Mouse (Mus musculus) CH12.LX (cell line): ENCODE measurements around the gene Tmc3. TPM values are rescaled to one million over a fixed set of nuclear protein-coding genes. Genes with fewer than 3 reads are reported as not detected.

ENCODE experiments used
- DNase-seq: peaks from one replicate; pipeline ENCODE4 v3.0.0-alpha.2; 2013; ENCODE audit errors: extremely low read depth
- H3K27ac ChIP-seq: 2 replicates; pipeline ENCODE4 v1.5.1; 2012; ENCODE audit warnings: low read depth, mild to moderate bottlenecking, control low read depth, moderate library complexity; ENCODE audit not compliant: insufficient read depth
- H3K27me3 ChIP-seq: replicated peaks from 2 replicates; pipeline ENCODE3; 2012; ENCODE audit warnings: inconsistent platforms
- H3K36me3 ChIP-seq, 2 experiments: replicated peaks in 1 of 2; 2 replicates each; pipeline versions ENCODE3 to v1.6.1; 2012; ENCODE audit warnings: inconsistent platforms in 1 of 2, low read length in 1 of 2, mild to moderate bottlenecking in 1 of 2, mixed read lengths in 1 of 2, moderate library complexity in 1 of 2; ENCODE audit not compliant: control insufficient read depth in 1 of 2, insufficient read depth in 1 of 2
- H3K4me1 ChIP-seq, 2 experiments: 2 replicates each; pipeline ENCODE4 v1.6.1; 2012; ENCODE audit warnings: inconsistent platforms in 1 of 2, moderate library complexity in 1 of 2; ENCODE audit not compliant: insufficient read depth in 2 of 2, control insufficient read depth in 1 of 2
- H3K4me2 ChIP-seq: 2 replicates; pipeline ENCODE4 v1.6.1; 2012; ENCODE audit warnings: low read depth, mild to moderate bottlenecking, control low read depth; ENCODE audit not compliant: poor library complexity, insufficient read depth, severe bottlenecking
- H3K4me3 ChIP-seq, 3 experiments: fragments of 150-350 bp in 1 of 3; sonication (generic) in 1 of 3; replicated peaks in 1 of 3; 2 replicates each; pipeline versions ENCODE3 to v1.5.1; 2011 to 2012; ENCODE audit warnings: low read depth in 2 of 3, low read length in 2 of 3, mild to moderate bottlenecking in 2 of 3, moderate library complexity in 2 of 3, control low read depth in 1 of 3, improper control_type of control experiment in 1 of 3, inconsistent platforms in 1 of 3, mixed read lengths in 1 of 3; ENCODE audit not compliant: poor library complexity in 1 of 3
- H3K79me2 ChIP-seq: replicated peaks from 2 replicates; pipeline ENCODE4 v1.6.1; 2012; ENCODE audit warnings: mild to moderate bottlenecking, moderate library complexity; ENCODE audit not compliant: control insufficient read depth, poor library complexity, insufficient read depth, severe bottlenecking; ENCODE audit errors: extremely low read depth
- H3K9ac ChIP-seq: 2 replicates; pipeline ENCODE4 v1.6.1; 2012; ENCODE audit warnings: low read depth, mild to moderate bottlenecking, control low read depth, moderate library complexity; ENCODE audit not compliant: insufficient read depth
- H3K9me3 ChIP-seq: replicated peaks from 2 replicates; pipeline ENCODE3; 2012; ENCODE audit warnings: low read length, inconsistent platforms, mixed read lengths
- BHLHE40 ChIP-seq: IDR thresholded peaks from 2 replicates; pipeline ENCODE4 v1.6.1; 2011; ENCODE audit warnings: mild to moderate bottlenecking, low read depth, low read length, improper control_type of control experiment
- CHD1 ChIP-seq: IDR thresholded peaks from 2 replicates; pipeline ENCODE4 v1.6.1; 2012; ENCODE audit warnings: low read depth, low read length, improper control_type of control experiment, inconsistent platforms
- CTCF ChIP-seq, 2 experiments: IDR thresholded peaks in 1 of 2; conservative IDR thresholded peaks in 1 of 2; 2 replicates each; pipeline ENCODE4 v1.5.1; 2011 to 2012; ENCODE audit warnings: low read depth in 2 of 2, low read length in 2 of 2, improper control_type of control experiment in 1 of 2, inconsistent platforms in 1 of 2, mild to moderate bottlenecking in 1 of 2, moderate library complexity in 1 of 2
- E2F4 ChIP-seq: IDR thresholded peaks from 2 replicates; pipeline ENCODE4 v1.6.1; 2011; ENCODE audit warnings: low read depth, low read length, improper control_type of control experiment; ENCODE audit not compliant: insufficient replicate concordance
- ELF1 ChIP-seq: IDR thresholded peaks from 2 replicates; pipeline ENCODE4 v1.6.1; 2014; ENCODE audit warnings: low read depth, mild to moderate bottlenecking, inconsistent platforms, low read length, improper control_type of control experiment
- GABPA ChIP-seq: IDR thresholded peaks from 2 replicates; pipeline ENCODE4 v1.6.1; 2012; ENCODE audit warnings: low read depth, low read length, improper control_type of control experiment, inconsistent platforms; ENCODE audit not compliant: insufficient replicate concordance
- HCFC1 ChIP-seq: IDR thresholded peaks from 2 replicates; pipeline ENCODE4 v1.6.1; 2012; ENCODE audit warnings: low read depth, mild to moderate bottlenecking, inconsistent platforms, low read length, improper control_type of control experiment
- IRF4 ChIP-seq: IDR thresholded peaks from 2 replicates; pipeline ENCODE4 v1.6.1; 2014; ENCODE audit warnings: low read depth, mild to moderate bottlenecking, inconsistent platforms, low read length, improper control_type of control experiment
- JUN ChIP-seq: IDR thresholded peaks from 2 replicates; pipeline ENCODE4 v1.6.1; 2011; ENCODE audit warnings: low read depth, mild to moderate bottlenecking, low read length, improper control_type of control experiment, moderate library complexity; ENCODE audit not compliant: insufficient read depth
- KAT2A ChIP-seq: IDR thresholded peaks from 2 replicates; pipeline ENCODE4 v1.6.1; 2012; ENCODE audit warnings: low read length, improper control_type of control experiment, inconsistent platforms; ENCODE audit not compliant: insufficient replicate concordance
- MAFK ChIP-seq: IDR thresholded peaks from 2 replicates; pipeline ENCODE4 v1.6.1; 2011; ENCODE audit warnings: low read length, improper control_type of control experiment; ENCODE audit not compliant: insufficient replicate concordance
- MAX ChIP-seq: IDR thresholded peaks from 2 replicates; pipeline ENCODE4 v1.6.1; 2011; ENCODE audit warnings: low read length, improper control_type of control experiment
- MAZ ChIP-seq: IDR thresholded peaks from 2 replicates; pipeline ENCODE4 v1.6.1; 2012; ENCODE audit warnings: low read depth, mild to moderate bottlenecking, inconsistent platforms, low read length, improper control_type of control experiment, moderate library complexity
- MEF2A ChIP-seq: IDR thresholded peaks from 2 replicates; pipeline ENCODE4 v1.6.1; 2014; ENCODE audit warnings: low read depth, mild to moderate bottlenecking, inconsistent platforms, low read length, improper control_type of control experiment, borderline replicate concordance
- MXI1 ChIP-seq: IDR thresholded peaks from 2 replicates; pipeline ENCODE4 v1.6.1; 2011; ENCODE audit warnings: mild to moderate bottlenecking, low read depth, low read length, improper control_type of control experiment
- NRF1 ChIP-seq: IDR thresholded peaks from 2 replicates; pipeline ENCODE4 v1.6.1; 2014; ENCODE audit warnings: low read depth, mild to moderate bottlenecking, inconsistent platforms, low read length, improper control_type of control experiment, moderate library complexity
- PAX5 ChIP-seq: IDR thresholded peaks from 2 replicates; pipeline ENCODE4 v1.6.1; 2012; ENCODE audit warnings: low read length, inconsistent platforms, mixed read lengths
- POLR2A ChIP-seq: IDR thresholded peaks from 2 replicates; pipeline ENCODE4 v1.6.1; 2011; ENCODE audit warnings: low read depth, mild to moderate bottlenecking, improper control_type of control experiment, low read length
- RCOR1 ChIP-seq: conservative IDR thresholded peaks from 2 replicates; pipeline ENCODE4 v1.6.1; 2012; ENCODE audit warnings: low read depth, mild to moderate bottlenecking, inconsistent platforms, low read length, improper control_type of control experiment
- SIN3A ChIP-seq: IDR thresholded peaks from 2 replicates; pipeline ENCODE4 v1.6.1; 2012; ENCODE audit warnings: low read length, improper control_type of control experiment, inconsistent platforms
- SMC3 ChIP-seq: IDR thresholded peaks from 2 replicates; pipeline ENCODE4 v1.6.1; 2011; ENCODE audit warnings: low read depth, low read length, improper control_type of control experiment
- TBP ChIP-seq: conservative IDR thresholded peaks from 2 replicates; pipeline ENCODE4 v1.6.1; 2011; ENCODE audit warnings: low read depth, low read length, improper control_type of control experiment
- TCF12 ChIP-seq: IDR thresholded peaks from 2 replicates; pipeline ENCODE4 v1.6.1; 2014; ENCODE audit warnings: low read depth, mild to moderate bottlenecking, inconsistent platforms, low read length, improper control_type of control experiment
- USF2 ChIP-seq: conservative IDR thresholded peaks from 2 replicates; pipeline ENCODE4 v1.6.1; 2011; ENCODE audit warnings: low read depth, low read length, improper control_type of control experiment
- ZC3H11A ChIP-seq: IDR thresholded peaks from 2 replicates; pipeline ENCODE4 v1.6.1; 2012; ENCODE audit warnings: low read depth, mild to moderate bottlenecking, inconsistent platforms, low read length, improper control_type of control experiment
- ZKSCAN1 ChIP-seq: IDR thresholded peaks from 2 replicates; pipeline ENCODE4 v1.6.1; 2012; ENCODE audit warnings: low read depth, inconsistent platforms, low read length, improper control_type of control experiment, borderline replicate concordance
- ZNF384 ChIP-seq: IDR thresholded peaks from 2 replicates; pipeline ENCODE4 v1.6.1; 2012; ENCODE audit warnings: low read depth, low read length, improper control_type of control experiment, inconsistent platforms
- dilution Hi-C: fragments of 300-500 bp; cut with MboI; formaldehyde crosslinking; loops from 2 replicates; pipeline ENCODE4 v1.14.3; 2020; ENCODE audit warnings: low sequenced_read_pairs; ENCODE audit not compliant: extremely low pct_unique_long_range_greater_than_20kb, extremely low pct_ligation_motif_present
- in situ Hi-C: fragments of 300-500 bp; cut with MboI; formaldehyde crosslinking; loops from 3 replicates; pipeline ENCODE4 v1.14.3; 2019; ENCODE audit warnings: low sequenced_read_pairs, low pct_ligation_motif_present, low pct_unique_long_range_greater_than_20kb, mixed read lengths
- polyA plus RNA-seq: library from polyadenylated mRNA; unstranded; fragments of >175 nt; gene quantifications from 2 replicates; pipeline ENCODE4 v1.2.1, GENCODE M21; 2012; ENCODE audit warnings: low read depth; ENCODE audit not compliant: insufficient read length
- total RNA-seq, 2 experiments: library from RNA; depleted of rRNA; stranded (reverse); fragments of 300-350 nt in 1 of 2; fragments of >200 nt in 1 of 2; gene quantifications; 2 replicates each; pipeline ENCODE4 v1.2.3; 2012 to 2014

Gene Tmc3
- total and polyA plus RNA-seq, 3 experiments = 1.2 to 3.0 (median 2.2) TPM

DNA sequence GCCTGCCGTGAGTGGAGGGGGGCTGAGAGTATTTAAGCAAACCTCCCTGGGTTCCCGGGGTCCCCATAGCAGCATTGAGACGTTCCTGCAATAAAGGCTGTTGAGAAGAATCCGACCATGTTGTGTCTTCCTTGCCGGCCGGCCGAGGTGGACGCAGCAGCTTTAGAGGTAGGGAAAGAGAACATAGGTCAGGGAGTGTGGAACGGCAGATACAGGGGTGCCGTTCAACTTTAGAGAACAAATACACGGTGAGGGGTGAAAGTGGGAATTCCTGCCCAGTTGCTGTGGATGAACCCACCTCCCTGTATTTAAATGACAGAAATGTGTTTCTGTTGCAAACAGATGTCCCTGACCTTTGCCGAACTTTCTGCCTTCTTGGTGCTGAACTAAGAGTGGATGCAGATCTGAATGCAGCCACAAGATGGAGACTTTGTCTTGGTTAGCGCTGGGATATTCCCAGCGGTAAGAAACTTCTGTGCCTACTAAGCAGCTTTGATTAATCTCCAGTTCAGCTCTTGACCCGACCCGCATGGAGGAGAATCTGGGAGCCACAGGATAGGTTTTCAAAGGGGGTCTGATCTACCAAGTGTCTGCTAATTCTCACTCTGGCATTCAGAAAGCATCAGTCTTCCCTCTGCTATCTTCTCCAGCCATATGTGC is 16.8 kb upstream of the Tmc3 start:
- Histone ChIP-seq H3K36me3 (no peaks in the 10 kb centered on the region), H3K27ac (no peak overlapping the region), H3K27me3 (no peaks in the 10 kb centered on the region), H3K4me2 (peak overlapping the region; percentile 97), H3K79me2 (no peaks in the 10 kb centered on the region), H3K4me3 (peak overlapping the region; percentile 27 to 45 (median 34)), H3K9ac (peak overlapping the region; percentile 46; the same call in 1 of the 2 replicates), H3K4me1 (peaks cover 5 to 25% of the 10 kb centered on the region in 2 experiments), H3K9me3 (no peaks in the 10 kb centered on the region)
- TF ChIP-seq MEF2A (no peak), MXI1 (no peak), TCF12 (no peak), BHLHE40 (no peak), PAX5 (no peak), MAZ (no peak), ZC3H11A (peak; percentile 79), RCOR1 (no peak), SMC3 (peak; percentile 94), POLR2A (no peak), ZKSCAN1 (no peak), CHD1 (no peak), ZNF384 (no peak), JUN (no peak), MAX (no peak), GABPA (no peak), E2F4 (no peak), NRF1 (no peak), HCFC1 (no peak), ELF1 (no peak), SIN3A (no peak), MAFK (no peak; the same call in 1 of the 2 replicates), TBP (no peak), CTCF (conservative IDR thresholded peaks at IDR 0.05 in 1 of 2, IDR thresholded peaks at IDR 0.05 in 1 of 2; ENCODE audit: low read depth in 2 of 2, low read length in 2 of 2) (peak; percentile 81 to 95), KAT2A (no peak), IRF4 (no peak; the same call in 1 of the 2 replicates), USF2 (no peak)
- dilution Hi-C loops (no loop called here), in situ Hi-C loops (loop anchor here (5.0 kb wide), 1 partner anchor 34 kb away; no protein-coding TSS in a partner anchor)
- peak; percentile 74 for DNase-seq
